Mouse (Mus musculus): ENCODE measurements around the gene Eif4g3. TPM values are rescaled to one million over a fixed set of nuclear protein-coding genes. Genes with fewer than 3 reads are reported as not detected.

Eif4g3 gene
- 24.5 TPM for polyA plus RNA-seq (2017; shearing (Covaris generic))

DNA sequence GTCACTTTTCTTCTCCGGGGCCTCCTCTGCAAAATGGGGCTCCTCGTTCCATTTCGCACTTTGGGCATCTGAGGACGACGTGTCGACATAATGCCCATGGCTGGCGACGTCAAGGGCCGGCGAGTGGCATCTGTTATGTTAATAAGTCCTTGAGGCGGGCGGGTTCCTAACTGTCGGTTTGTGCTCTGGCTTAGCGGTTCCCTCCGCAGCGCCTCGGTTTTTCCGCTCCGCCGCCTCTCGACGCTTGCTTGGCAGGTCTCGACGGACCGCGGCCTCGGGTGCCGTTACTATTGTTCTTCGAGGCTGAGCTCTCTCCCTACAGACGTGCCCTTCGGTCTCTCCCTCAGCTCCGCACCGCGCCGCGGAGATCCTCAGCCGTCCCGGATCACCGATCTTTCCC lies at the start of gene Eif4g3:
Eif4g3 (plus strand) TSS at position 133 of the 400 bp plus-strand sequence.

DNA sequence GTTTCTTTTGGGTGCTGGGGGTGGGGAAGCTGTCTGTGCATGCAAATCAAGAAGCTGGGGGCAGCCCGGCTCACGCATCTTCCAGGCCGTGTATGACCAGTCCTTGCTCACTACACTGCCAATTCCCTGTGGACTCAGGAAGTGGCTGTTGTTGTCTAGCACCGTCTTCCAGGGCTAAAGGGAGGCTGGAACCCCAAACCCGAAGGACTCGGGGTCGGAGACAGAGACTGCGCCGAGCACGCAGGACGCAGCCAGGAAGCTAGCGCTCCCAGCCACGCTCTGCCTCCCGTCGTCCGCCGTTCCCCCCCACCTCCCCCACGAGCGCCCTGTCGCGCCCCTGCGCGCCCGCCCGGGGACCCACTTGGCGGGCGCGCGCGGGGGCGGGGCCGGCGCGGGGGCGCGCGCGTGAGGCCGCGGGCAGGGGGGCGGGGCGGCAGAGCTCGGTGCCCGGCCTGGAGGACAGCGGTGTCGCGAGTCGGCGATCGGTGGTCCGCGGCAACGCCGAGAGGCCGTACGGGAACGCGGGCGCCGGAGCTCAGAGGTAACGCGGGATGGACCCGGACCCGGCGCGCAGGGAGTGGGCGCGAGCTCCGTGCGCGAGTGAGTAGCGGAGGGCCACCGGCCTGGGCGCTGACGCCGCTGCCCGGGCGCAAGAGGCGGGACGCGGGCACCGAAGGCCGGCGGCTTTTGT lies 223.5 kb downstream of the Eif4g3 start, which contains the start of gene Hp1bp3:
Hp1bp3 (plus strand) TSS at position 97 of the 691 bp plus-strand sequence.

DNA sequence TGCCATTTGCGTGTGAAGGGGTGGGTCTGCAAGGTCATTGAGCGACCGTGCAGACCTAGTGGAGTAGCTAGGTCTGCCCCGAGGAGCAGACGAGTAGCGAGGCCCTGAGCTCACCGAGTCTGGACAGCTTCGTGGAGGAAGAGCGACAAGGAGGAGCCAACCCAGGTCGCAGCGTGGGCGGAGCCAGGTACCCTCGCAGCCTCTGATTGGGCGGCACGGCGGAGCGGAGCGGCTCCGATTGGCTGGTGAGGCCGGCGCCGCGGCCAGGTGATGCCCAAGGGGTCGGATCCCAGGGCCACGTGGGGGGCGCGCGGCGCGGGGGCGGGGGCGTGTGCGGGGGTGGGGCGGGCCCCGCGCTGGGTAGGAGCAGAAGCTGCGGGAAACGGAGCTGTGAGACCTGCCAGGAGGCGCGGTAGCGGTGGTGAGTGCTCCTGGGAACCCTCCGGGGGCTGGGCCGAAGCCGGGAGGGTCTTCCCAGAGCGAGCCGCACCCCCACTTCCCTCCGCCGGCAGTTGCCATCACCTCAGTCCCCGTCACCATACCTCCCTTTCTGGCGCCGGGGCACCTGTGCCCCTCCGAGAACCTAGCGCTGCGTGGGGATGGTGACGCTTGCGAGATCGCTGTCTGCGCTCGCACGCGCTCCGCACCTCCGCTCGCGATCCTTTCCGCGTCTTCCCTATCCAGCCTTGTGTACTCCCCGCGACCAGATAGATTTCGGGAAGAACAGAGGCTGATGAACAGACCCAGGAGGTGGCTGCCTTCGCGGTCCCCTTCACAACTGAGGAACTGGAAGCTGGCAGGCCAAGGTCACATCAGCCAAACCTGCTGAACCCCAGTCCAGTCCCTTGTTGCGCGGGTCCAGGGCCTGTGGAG lies 257.5 kb downstream of the Eif4g3 start, which contains the start of the genes Sh2d5 and Kif17:
Sh2d5 (plus strand) TSS at position 316 of the 873 bp plus-strand sequence.
Kif17 (plus strand) TSS at position 348 of the 873 bp plus-strand sequence.

Other genes starting within 250 kb of the Eif4g3 start
- 3.4 TPM for gene Alpl, start 196.6 kb upstream of the Eif4g3 start, polyA plus RNA-seq (2017; shearing (Covaris generic))
- gene Ece1, start 130.8 kb upstream of the Eif4g3 start, polyA plus RNA-seq (2017; shearing (Covaris generic)): 44.0 TPM
- 236 TPM for gene Hp1bp3, start 223.3 kb downstream of the Eif4g3 start, polyA plus RNA-seq (2017; shearing (Covaris generic))

All from inflammation-experienced regulatory T-cells, adult 16 weeks (primary cell).